Mouse (Mus musculus) embryo, embryonic 11 days (tissue): ENCODE data around the gene Slc7a8.
A peak's percentile ranks its signal among the peaks of the same experiment; 100 is the strongest.

Experiments
- DNase-seq: peaks from one replicate; pipeline ENCODE4 v3.0.0-alpha.2; 2015

Slc7a8 gene

GRCm38 (mm10) chr14:54695042-54695441, 86.7 kb downstream of the Slc7a8 start:
- DNase-seq: no peak

DNA sequence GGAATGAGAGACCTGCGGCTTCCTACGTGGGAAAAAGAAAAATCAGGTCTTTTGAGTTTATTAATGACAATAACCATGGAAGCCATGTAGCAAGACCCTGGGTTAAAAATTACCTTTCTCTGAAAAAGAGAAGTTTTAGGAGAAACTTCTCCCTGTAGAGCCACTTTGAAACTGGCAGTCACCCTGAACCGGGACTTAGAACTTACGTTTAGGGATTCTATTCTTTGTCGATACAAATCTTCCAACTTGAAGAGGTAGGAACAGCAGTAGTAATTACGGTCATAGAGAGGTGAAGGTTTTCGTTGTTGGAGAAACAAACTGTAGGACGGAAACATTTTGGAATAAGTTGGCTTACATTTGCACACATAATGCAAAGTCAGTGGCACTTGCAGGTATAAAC, 94.5 kb downstream of the Slc7a8 start:
- peak; percentile 10 for DNase-seq

DNA sequence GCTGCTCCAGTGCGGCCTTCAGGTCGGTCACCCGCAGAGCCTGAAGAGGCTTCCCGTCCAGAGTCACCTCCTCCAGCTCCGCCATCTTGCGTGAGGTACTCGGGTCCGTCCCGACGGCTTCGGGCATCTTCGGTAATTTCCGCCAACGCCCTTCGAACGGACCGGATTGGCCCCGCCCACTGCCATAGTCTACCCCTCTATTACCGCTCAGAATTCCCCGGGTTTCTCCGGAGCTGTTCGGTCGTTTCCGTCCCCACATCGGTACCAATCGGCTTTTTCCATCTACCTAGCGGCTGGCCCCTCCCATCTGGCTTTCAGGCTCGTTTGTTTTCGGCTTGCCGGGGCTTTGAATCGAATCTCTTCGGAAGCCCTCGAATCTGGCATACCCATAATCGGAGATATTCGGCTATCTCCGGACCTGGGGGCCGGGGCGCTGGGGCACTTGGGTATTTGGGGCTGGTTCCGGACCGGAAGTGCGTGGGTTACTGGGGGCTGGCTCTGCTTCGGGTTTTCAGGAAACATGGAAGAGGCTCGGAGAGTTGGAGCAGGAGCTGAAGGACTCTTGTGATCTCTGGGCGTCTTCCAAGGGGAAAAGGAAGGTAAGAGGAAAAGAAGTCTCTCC, 95.1 kb downstream of the Slc7a8 start, which contains the start of gene Acin1:
Acin1 (minus strand) TSS at position 410 of the 622 bp plus-strand sequence.
- DNase-seq: peak; percentile 99

DNA sequence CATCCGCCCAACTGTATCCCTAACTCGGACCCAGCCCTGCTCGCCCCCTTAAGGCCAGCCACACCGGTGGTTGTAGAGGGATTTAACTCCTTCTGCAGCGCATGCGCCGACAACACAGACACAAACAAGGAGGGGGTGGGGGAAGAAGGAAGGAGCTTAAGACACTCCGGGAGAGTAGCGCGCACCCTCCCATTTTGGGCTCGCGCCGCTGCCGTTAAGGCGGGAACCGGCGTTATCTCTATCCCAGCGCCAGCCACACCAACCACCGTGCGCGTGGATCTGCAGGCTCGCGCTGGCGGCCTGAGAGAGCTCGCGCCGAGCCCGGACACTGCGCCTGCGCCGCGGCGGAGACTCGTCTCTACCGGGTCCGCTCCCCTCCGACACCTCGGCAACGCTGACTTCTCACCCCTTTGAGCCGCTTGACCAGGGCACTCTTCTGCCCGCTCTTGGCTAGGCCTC, 95.7 kb downstream of the Slc7a8 start, which contains the start of gene 1700123O20Rik:
1700123O20Rik (plus strand) TSS at position 154 of the 459 bp plus-strand sequence.
- DNase-seq: peak; percentile 93

DNA sequence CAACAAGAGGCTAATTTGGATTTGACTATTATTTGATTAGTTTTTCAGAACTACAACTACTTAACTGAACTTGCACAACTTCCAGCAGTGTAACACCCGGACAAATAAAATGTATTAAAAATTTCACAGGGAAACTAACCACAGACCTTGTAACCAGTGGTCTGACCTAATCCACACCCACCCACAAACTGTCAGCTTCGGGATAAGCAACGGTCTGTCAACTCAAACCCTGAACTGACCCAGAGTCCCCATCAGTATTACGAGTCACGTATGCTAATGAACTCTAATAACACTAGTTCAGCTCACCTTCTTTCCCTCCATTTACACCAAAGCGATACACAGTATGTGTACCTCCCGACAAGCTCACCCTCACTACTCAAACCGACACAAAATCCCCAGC, 96.3 kb downstream of the Slc7a8 start:
- no peak for DNase-seq

- DNase-seq: no peak
Measured at GRCm38 (mm10) chr14:54682396-54682795, 99.3 kb downstream of the Slc7a8 start.

- DNase-seq: no peak
Measured at GRCm38 (mm10) chr14:54678657-54679304, 103.0 kb downstream of the Slc7a8 start.

- no peak for DNase-seq
Measured at GRCm38 (mm10) chr14:54676290-54676689, 105.5 kb downstream of the Slc7a8 start.

DNA sequence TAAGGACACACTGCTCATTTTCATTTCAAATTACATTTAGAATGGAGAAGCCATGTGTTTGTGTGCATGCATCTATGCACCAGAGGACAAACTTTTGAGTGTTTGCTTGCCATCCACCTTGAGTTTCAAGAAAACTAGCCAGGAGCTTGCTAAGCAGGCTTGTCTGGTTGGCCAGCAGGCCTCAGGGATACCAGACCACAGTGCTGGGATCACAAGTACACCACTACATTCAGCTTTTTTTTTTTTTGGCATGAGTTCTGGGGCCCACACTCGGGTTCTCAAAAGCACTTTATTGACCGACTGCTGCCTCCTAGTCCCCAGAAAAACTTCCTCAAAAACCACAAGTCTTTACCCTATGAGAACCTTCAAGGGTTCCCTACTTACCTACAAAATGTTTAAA, 107.4 kb downstream of the Slc7a8 start:
- no peak for DNase-seq
